Mouse (Mus musculus) gastrocnemius, adult 2 months (tissue): ENCODE measurements around the gene Plk3. TPM values are rescaled to one million over a fixed set of nuclear protein-coding genes. Genes with fewer than 3 reads are reported as not detected.

ENCODE experiments used
- DNase-seq: peaks from one replicate; pipeline ENCODE4 v3.0.0; 2022
- H3K27ac ChIP-seq: fragments of 200-600 bp; 2 replicates; pipeline ENCODE4 v1.8.1; 2022; ENCODE audit warnings: mild to moderate bottlenecking
- H3K4me3 ChIP-seq: fragments of 200-600 bp; 2 replicates; pipeline ENCODE4 v1.8.1; 2022; ENCODE audit warnings: mild to moderate bottlenecking, moderate library complexity
- CTCF ChIP-seq: fragments of 200-600 bp; IDR thresholded peaks from 2 replicates; pipeline ENCODE4 v1.8.1; 2022; ENCODE audit warnings: antibody characterized with exemption, mild to moderate bottlenecking, moderate library complexity
- intact Hi-C: fragments of 180-260 bp; cut with DNase I; formaldehyde crosslinking; loops from one replicate; pipeline ENCODE4 v1.15.1; 2025
- total RNA-seq, 2 experiments: library from RNA; stranded (reverse); gene quantifications; 2 replicates each; pipeline ENCODE4 v1.2.3; 2021

Plk3 gene
- total RNA-seq, 2 experiments from 2014 or later = 0.73 to 0.74 TPM

GRCm38 (mm10) chr4:117122209-117122608 lies 11.6 kb downstream of the Plk3 start:
- DNase-seq = no peak
- TF ChIP-seq CTCF = no peak
- Histone ChIP-seq H3K4me3 (peak overlapping the region; percentile 83), H3K27ac (peak overlapping the region; percentile 92)
- intact Hi-C loops = loop anchor here (5.0 kb wide), 2 partner anchors 105 to 120 kb away; partner anchors contain the start of gene Eif2b3

DNA sequence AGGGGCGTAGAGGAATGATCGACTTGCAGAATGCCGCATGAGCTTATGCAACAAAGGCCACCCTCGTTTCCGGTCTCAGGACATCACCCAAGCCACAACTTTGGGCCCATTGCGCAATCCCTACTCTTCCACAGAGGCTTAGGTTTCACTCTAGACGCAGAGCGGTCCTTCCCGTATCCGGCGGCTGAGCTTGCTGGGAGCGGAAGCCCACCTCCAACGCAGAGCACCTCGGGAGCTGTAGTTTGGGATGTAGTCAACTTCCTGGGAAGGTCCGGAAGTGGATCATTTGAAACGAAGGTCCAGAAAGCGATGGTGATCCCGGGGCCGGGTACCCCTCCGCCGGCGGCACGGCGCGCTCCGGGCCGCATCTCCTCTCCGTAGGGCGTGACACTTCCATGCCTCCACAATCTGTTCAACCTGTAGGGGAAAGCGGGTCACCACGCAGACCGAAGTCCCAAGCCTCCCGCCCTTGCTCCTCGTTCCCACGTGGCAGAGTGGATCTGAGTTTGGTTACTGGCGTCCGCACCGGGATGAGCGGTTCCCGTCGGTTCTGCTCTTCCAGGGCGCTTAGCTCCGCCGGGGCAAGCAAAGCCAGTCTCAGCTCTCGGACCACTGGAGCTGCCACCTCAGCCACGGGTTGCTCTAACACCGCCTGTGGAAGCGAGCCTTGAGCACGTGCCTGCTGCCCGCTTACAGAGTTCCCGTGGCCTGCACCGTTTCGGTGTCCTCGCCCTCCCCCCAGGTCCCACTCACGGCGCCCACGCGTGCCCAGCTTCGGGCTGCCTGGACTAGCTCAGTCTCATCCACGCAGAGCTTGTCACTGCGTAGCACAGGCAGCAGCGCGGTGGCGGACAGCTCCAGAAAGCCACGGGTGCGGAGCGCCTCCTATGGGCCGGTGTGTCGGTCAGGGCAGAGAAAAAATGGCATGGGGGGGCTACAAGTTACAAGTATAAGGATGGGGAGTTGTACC lies 13.0 kb downstream of the Plk3 start:
- peak; percentile 88 for TF ChIP-seq CTCF
- intact Hi-C loops = loop anchor here (5.0 kb wide), 2 partner anchors 103 to 118 kb away; partner anchors contain the start of gene Eif2b3
- peak; percentile 97 for DNase-seq
- Histone ChIP-seq H3K4me3 (peak overlapping the region; percentile 83), H3K27ac (peak overlapping the region; percentile 92)

GRCm38 (mm10) chr4:117120052-117120444 lies 13.7 kb downstream of the Plk3 start:
- TF ChIP-seq CTCF = no peak
- no peak for DNase-seq
- H3K27ac ChIP-seq = peak overlapping the region; percentile 92
- H3K4me3 ChIP-seq = peak overlapping the region; percentile 83
- intact Hi-C loops = loop anchor here (5.0 kb wide), 2 partner anchors 103 to 118 kb away; partner anchors contain the start of gene Eif2b3

DNA sequence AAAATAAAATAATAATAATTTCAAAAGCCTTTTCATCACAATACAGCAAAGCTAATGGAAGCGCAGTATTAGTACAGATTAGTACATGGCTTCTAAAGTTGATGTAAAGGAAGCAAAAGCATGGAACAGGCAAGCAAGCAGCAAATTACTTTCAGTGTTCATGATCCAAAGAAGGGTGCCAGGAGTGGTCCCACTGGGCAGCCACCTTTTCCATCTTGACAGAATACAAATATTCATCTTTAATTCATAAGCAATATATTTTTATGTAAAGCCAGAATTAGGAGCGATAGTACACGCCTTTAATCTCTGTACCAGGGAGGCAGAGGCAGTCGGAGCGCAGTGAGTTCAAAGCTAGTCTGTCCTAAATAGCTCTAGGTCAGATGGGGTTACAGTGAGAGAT lies 14.1 kb downstream of the Plk3 start:
- H3K4me3 ChIP-seq = peak overlapping the region; percentile 83
- peak overlapping the region; percentile 92 for H3K27ac ChIP-seq
- no peak for DNase-seq
- intact Hi-C loops = loop anchor here (5.0 kb wide), 2 partner anchors 102 to 117 kb away; partner anchors contain the start of gene Eif2b3
- TF ChIP-seq CTCF = no peak

GRCm38 (mm10) chr4:117117931-117118330 lies 15.8 kb downstream of the Plk3 start:
- H3K27ac ChIP-seq = no peak overlapping the region
- intact Hi-C loops = no loop called here
- TF ChIP-seq CTCF = no peak

DNA sequence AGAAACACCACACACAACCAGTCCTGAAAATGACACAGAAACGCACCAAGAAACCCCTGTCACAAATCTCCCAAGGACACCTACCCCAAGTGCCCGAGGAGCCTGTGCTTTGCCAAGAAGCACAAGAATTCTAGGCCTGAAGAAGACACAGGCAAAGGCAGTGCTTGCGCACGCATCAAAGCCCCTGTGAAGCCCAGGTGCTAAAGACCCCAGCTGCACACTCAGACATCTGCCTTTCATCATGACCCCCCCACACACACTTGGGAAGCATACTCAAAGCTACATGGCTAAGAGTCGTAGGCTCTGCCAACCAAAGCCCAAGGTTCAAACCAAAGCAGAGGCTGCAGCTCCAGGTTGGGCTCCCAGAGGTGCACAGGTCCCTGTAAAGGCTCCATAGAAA lies 18.2 kb downstream of the Plk3 start:
- no peak overlapping the region for H3K27ac ChIP-seq
- DNase-seq = no peak
- TF ChIP-seq CTCF = no peak
- H3K4me3 ChIP-seq = no peak overlapping the region
- intact Hi-C loops = no loop called here

More at GRCm38 (mm10) chr4:117117931-117118330, 15.8 kb downstream of the Plk3 start:
- H3K4me3 ChIP-seq = no peak overlapping the region
- no peak for DNase-seq

DNA sequence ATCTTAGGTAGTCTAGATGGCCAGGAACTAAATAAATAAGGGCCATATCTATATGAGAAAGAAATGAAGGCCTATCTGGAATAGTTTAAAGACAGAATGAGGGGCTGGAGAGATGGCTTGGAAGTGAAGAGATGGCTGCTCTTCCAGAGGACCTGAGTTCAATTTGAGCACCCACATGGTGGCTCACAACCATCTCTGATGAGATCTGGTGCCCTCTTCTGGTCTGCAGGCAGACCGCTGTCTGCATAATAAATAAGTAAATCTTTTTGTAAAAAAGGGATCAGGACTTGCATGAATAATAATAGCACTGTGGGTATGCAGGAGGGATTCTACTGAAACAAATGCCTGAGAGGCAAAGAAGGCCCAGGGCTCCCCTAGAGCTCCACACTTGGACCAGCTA lies 20.5 kb downstream of the Plk3 start:
- no peak for DNase-seq
- intact Hi-C loops = no loop called here
- Histone ChIP-seq H3K4me3 (no peak overlapping the region), H3K27ac (no peak overlapping the region)
- no peak for TF ChIP-seq CTCF

DNA sequence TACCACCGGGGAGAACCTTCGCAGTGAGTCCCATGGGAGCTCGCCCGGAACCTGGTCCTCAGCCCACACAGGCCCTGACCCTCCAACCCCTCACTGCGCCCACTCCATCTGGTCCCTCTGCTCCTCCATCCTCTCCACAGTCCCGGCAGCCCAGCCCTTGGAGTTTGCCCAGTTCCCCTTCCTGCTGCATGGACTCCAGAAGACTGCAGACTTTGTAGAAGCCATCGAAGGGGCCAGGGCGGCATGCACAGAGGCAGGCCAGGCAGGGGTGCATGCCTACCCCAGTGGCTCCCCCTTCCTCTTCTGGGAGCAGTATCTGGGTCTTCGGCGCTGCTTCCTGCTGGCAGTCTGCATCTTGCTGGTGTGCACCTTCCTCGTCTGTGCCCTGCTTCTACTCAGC lies 22.8 kb downstream of the Plk3 start:
- no peak for TF ChIP-seq CTCF
- no peak for DNase-seq
- intact Hi-C loops = no loop called here
- Histone ChIP-seq H3K4me3 (no peak overlapping the region), H3K27ac (no peak overlapping the region)

DNA sequence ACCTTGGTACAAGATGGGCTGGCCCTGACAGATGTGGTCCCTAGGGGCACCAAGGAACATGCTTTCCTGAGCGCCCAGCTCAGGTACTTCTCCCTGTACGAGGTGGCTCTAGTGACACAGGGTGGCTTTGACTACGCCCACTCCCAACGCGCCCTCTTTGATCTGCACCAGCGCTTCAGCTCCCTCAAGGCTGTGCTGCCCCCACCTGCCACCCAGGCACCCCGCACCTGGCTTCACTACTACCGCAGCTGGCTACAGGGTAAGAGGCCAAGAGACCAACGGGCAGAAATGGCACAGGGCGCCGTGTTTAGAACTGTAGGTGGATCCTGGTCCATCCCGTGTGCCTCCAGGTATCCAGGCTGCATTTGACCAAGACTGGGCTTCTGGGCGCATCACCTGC lies 23.5 kb downstream of the Plk3 start:
- no peak for TF ChIP-seq CTCF
- Histone ChIP-seq H3K27ac (no peak overlapping the region), H3K4me3 (no peak overlapping the region)
- no peak for DNase-seq
- intact Hi-C loops = no loop called here

DNA sequence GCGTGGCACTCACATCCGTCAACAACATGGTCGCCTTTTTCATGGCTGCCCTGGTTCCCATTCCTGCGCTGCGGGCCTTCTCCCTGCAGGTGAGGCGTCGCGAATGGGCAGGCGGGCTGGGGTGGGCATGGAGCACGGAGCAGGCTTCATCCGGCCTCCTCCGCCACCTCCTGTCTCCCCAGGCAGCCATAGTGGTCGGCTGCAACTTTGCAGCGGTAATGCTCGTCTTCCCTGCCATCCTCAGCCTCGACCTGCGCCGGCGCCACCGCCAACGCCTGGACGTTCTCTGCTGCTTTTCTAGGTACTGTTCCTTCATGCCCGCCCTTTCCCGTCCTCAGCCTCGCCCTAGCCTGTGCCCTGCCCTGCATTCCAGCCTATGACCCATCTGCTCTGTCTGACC lies 24.4 kb downstream of the Plk3 start:
- H3K27ac ChIP-seq = no peak overlapping the region
- no peak for TF ChIP-seq CTCF
- intact Hi-C loops = no loop called here

GRCm38 (mm10) chr4:117108524-117108849 lies 25.3 kb downstream of the Plk3 start:
- DNase-seq = peak; percentile 6
- TF ChIP-seq CTCF = no peak
- intact Hi-C loops = no loop called here

More for the DNA sequence above, 24.4 kb downstream of the Plk3 start:
- peak; percentile 11 for DNase-seq
- H3K4me3 ChIP-seq = no peak overlapping the region

DNA sequence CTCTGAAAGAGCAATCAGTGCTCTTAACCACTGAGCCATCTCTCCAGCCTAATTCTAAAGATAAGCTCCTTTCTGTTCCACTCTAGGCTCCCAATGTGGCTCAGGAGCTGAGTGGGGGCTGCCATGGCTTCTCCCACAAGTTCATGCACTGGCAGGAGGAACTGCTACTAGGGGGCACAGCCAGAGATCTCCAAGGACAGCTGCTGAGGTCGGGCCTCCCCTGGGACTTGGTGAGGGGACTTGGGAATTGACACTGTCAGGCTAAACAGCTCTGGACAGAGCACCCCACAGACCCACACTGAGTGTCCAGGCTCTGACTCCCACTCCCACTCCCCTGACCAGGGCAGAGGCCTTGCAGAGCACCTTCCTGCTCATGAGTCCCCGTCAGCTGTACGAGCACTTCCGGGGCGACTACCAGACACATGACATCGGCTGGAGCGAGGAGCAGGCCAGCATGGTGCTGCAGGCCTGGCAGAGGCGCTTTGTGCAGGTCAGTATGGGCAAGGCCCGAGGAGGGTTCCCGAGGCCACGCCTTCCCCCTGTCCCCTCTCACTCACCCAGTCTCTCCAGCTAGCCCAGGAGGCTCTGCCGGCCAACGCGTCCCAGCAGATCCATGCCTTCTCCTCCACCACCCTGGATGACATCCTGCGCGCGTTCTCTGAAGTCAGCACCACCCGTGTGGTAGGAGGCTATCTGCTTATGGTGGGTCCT lies 25.8 kb downstream of the Plk3 start:
- H3K27ac ChIP-seq = no peak overlapping the region
- TF ChIP-seq CTCF = no peak
- DNase-seq = peak; percentile 12
- intact Hi-C loops = no loop called here
- no peak overlapping the region for H3K4me3 ChIP-seq

More at GRCm38 (mm10) chr4:117108524-117108849, 25.3 kb downstream of the Plk3 start:
- no peak overlapping the region for H3K4me3 ChIP-seq
- no peak overlapping the region for H3K27ac ChIP-seq

GRCm38 (mm10) chr4:117105127-117105526 lies 28.6 kb downstream of the Plk3 start:
- no peak for TF ChIP-seq CTCF
- no peak overlapping the region for H3K27ac ChIP-seq
- intact Hi-C loops = no loop called here
- H3K4me3 ChIP-seq = no peak overlapping the region
- DNase-seq = no peak
